Mouse (Mus musculus) MEL (cell line): Measurements from ENCODE around the gene Tmem274. TPM values are rescaled to one million over a fixed set of nuclear protein-coding genes. Genes with fewer than 3 reads are reported as not detected.
A peak's percentile ranks its signal among the peaks of the same experiment; 100 is the strongest.

Experiments used
- DNase-seq: peaks from one replicate; pipeline ENCODE4 v3.0.0; 2011; ENCODE audit warnings: low read depth, low spot score
- H3K27ac ChIP-seq: 2 replicates; pipeline ENCODE4 v1.5.1; 2012; ENCODE audit warnings: low read depth, mild to moderate bottlenecking, control low read depth, low read length, moderate library complexity; ENCODE audit not compliant: control insufficient read depth
- H3K27me3 ChIP-seq, 2 experiments: fragments of 150-350 bp in 1 of 2; sonication (generic) in 1 of 2; 2 replicates each; pipeline ENCODE4 v1.6.1; 2012; ENCODE audit warnings: low read length in 2 of 2, mild to moderate bottlenecking in 2 of 2, improper control_type of control experiment in 1 of 2, moderate library complexity in 1 of 2; ENCODE audit not compliant: insufficient read depth in 2 of 2, control insufficient read depth in 1 of 2
- H3K36me3 ChIP-seq, 2 experiments: 2 replicates each; pipeline ENCODE4 v1.6.1; 2012 to 2014; ENCODE audit warnings: low read length in 2 of 2, improper control_type of control experiment in 1 of 2, inconsistent platforms in 1 of 2, mild to moderate bottlenecking in 1 of 2; ENCODE audit not compliant: insufficient read depth in 2 of 2, control insufficient read depth in 1 of 2
- H3K4me1 ChIP-seq, 2 experiments: fragments of 150-350 bp in 1 of 2; sonication (generic) in 1 of 2; 2 replicates each; pipeline ENCODE4 v1.6.1; 2012; ENCODE audit warnings: low read length in 2 of 2, improper control_type of control experiment in 1 of 2, mild to moderate bottlenecking in 1 of 2; ENCODE audit not compliant: insufficient read depth in 2 of 2, control insufficient read depth in 1 of 2
- H3K4me3 ChIP-seq, 2 experiments: fragments of 150-350 bp in 1 of 2; sonication (generic) in 1 of 2; 2 replicates each; pipeline ENCODE4 v1.5.1; 2012; ENCODE audit warnings: low read depth in 2 of 2, low read length in 2 of 2, mild to moderate bottlenecking in 2 of 2, moderate library complexity in 2 of 2, control low read depth in 1 of 2, improper control_type of control experiment in 1 of 2; ENCODE audit not compliant: control insufficient read depth in 1 of 2, insufficient read depth in 1 of 2
- H3K79me2 ChIP-seq: 2 replicates; pipeline ENCODE4 v1.6.1; 2012; ENCODE audit warnings: mild to moderate bottlenecking, low read length, moderate library complexity; ENCODE audit not compliant: control insufficient read depth, poor library complexity, insufficient read depth
- H3K9ac ChIP-seq: 2 replicates; pipeline ENCODE4 v1.6.1; 2012; ENCODE audit warnings: low read depth, mild to moderate bottlenecking, control low read depth, low read length, moderate library complexity; ENCODE audit not compliant: control insufficient read depth, poor library complexity, severe bottlenecking
- H3K9me3 ChIP-seq: fragments of 150-350 bp; sonication (generic); replicated peaks from 2 replicates; pipeline ENCODE4 v1.6.1; 2012; ENCODE audit warnings: mild to moderate bottlenecking, low read length, improper control_type of control experiment, moderate library complexity; ENCODE audit not compliant: insufficient read depth
- CHD1 ChIP-seq: IDR thresholded peaks from 2 replicates; pipeline ENCODE4 v1.6.1; 2012; ENCODE audit warnings: low read depth, mild to moderate bottlenecking, inconsistent platforms, low read length, improper control_type of control experiment
- CHD2 ChIP-seq: IDR thresholded peaks from 2 replicates; pipeline ENCODE4 v1.6.1; 2011; ENCODE audit warnings: low read length, improper control_type of control experiment
- CTCF ChIP-seq, 3 experiments: IDR thresholded peaks in 2 of 3; conservative IDR thresholded peaks in 1 of 3; 2 replicates each; pipeline ENCODE4 v1.5.1; 2011 to 2012; ENCODE audit warnings: low read length in 3 of 3, low read depth in 2 of 3, mild to moderate bottlenecking in 2 of 3, improper control_type of control experiment in 1 of 3, inconsistent platforms in 1 of 3, mixed read lengths in 1 of 3, moderate library complexity in 1 of 3; ENCODE audit not compliant: control insufficient read depth in 1 of 3, insufficient read depth in 1 of 3, poor library complexity in 1 of 3, severe bottlenecking in 1 of 3
- E2F4 ChIP-seq: IDR thresholded peaks from 2 replicates; pipeline ENCODE4 v1.6.1; 2011; ENCODE audit warnings: low read depth, low read length, improper control_type of control experiment, borderline replicate concordance
- ELF1 ChIP-seq: IDR thresholded peaks from 2 replicates; pipeline ENCODE4 v1.6.1; 2014; ENCODE audit warnings: low read depth, mild to moderate bottlenecking, inconsistent platforms, low read length, improper control_type of control experiment, moderate library complexity
- EP300 ChIP-seq, 2 experiments: IDR thresholded peaks; 2 replicates each; pipeline ENCODE4 v1.6.1; 2011; ENCODE audit warnings: improper control_type of control experiment in 2 of 2, low read length in 2 of 2, low read depth in 1 of 2, mild to moderate bottlenecking in 1 of 2
- ETS1 ChIP-seq: IDR thresholded peaks from 2 replicates; pipeline ENCODE4 v1.6.1; 2012; ENCODE audit warnings: low read depth, mild to moderate bottlenecking, inconsistent platforms, low read length, improper control_type of control experiment, moderate library complexity
- GABPA ChIP-seq: IDR thresholded peaks from 2 replicates; pipeline ENCODE4 v1.6.1; 2012; ENCODE audit warnings: low read depth, mild to moderate bottlenecking, inconsistent platforms, low read length, improper control_type of control experiment, moderate library complexity
- GATA1 ChIP-seq: IDR thresholded peaks from 2 replicates; pipeline ENCODE4 v1.6.1; 2011; ENCODE audit warnings: low read depth, low read length, improper control_type of control experiment
- HCFC1 ChIP-seq: IDR thresholded peaks from 2 replicates; pipeline ENCODE4 v1.6.1; 2012; ENCODE audit warnings: low read depth, mild to moderate bottlenecking, inconsistent platforms, low read length, improper control_type of control experiment, moderate library complexity
- JUND ChIP-seq: IDR thresholded peaks from 2 replicates; pipeline ENCODE4 v1.6.1; 2011; ENCODE audit warnings: low read depth, mild to moderate bottlenecking, improper control_type of control experiment, low read length
- KAT2A ChIP-seq: conservative IDR thresholded peaks from 2 replicates; pipeline ENCODE4 v1.6.1; 2012; ENCODE audit warnings: low read depth, low read length, improper control_type of control experiment, inconsistent platforms
- MAFK ChIP-seq: IDR thresholded peaks from 2 replicates; pipeline ENCODE4 v1.6.1; 2011; ENCODE audit warnings: low read depth, mild to moderate bottlenecking, low read length, improper control_type of control experiment, borderline replicate concordance
- MAX ChIP-seq: IDR thresholded peaks from 2 replicates; pipeline ENCODE4 v1.6.1; 2011; ENCODE audit warnings: low read length, improper control_type of control experiment
- MAZ ChIP-seq: IDR thresholded peaks from 2 replicates; pipeline ENCODE4 v1.6.1; 2012; ENCODE audit warnings: low read depth, mild to moderate bottlenecking, inconsistent platforms, low read length, improper control_type of control experiment
- MEF2A ChIP-seq: IDR thresholded peaks from 2 replicates; pipeline ENCODE4 v1.6.1; 2014; ENCODE audit warnings: low read depth, mild to moderate bottlenecking, inconsistent platforms, low read length, improper control_type of control experiment; ENCODE audit not compliant: poor library complexity, insufficient replicate concordance, severe bottlenecking; ENCODE audit errors: extremely low read depth
- MXI1 ChIP-seq: IDR thresholded peaks from 2 replicates; pipeline ENCODE4 v1.6.1; 2011; ENCODE audit warnings: mild to moderate bottlenecking, low read depth, low read length, improper control_type of control experiment
- MYB ChIP-seq: IDR thresholded peaks from 2 replicates; pipeline ENCODE4 v1.6.1; 2011; ENCODE audit warnings: mild to moderate bottlenecking, low read depth, low read length, improper control_type of control experiment
- MYC ChIP-seq: IDR thresholded peaks from 2 replicates; pipeline ENCODE4 v1.6.1; 2011; ENCODE audit warnings: low read depth, mild to moderate bottlenecking, low read length, improper control_type of control experiment, moderate library complexity
- NELFE ChIP-seq: IDR thresholded peaks from 2 replicates; pipeline ENCODE4 v1.6.1; 2011; ENCODE audit warnings: low read depth, low read length, improper control_type of control experiment
- NRF1 ChIP-seq: IDR thresholded peaks from 2 replicates; pipeline ENCODE4 v1.6.1; 2014; ENCODE audit warnings: low read depth, mild to moderate bottlenecking, inconsistent platforms, low read length, improper control_type of control experiment, moderate library complexity; ENCODE audit not compliant: poor library complexity, insufficient read depth, severe bottlenecking
- POLR2A ChIP-seq, 2 experiments: IDR thresholded peaks; 2 replicates each; pipeline ENCODE4 v1.6.1; 2011 to 2012; ENCODE audit warnings: low read length in 2 of 2, mild to moderate bottlenecking in 2 of 2, control low read depth in 1 of 2, improper control_type of control experiment in 1 of 2, low read depth in 1 of 2, moderate library complexity in 1 of 2; ENCODE audit not compliant: control insufficient read depth in 1 of 2, insufficient read depth in 1 of 2, poor library complexity in 1 of 2
- RAD21 ChIP-seq: IDR thresholded peaks from 2 replicates; pipeline ENCODE4 v1.6.1; 2011; ENCODE audit warnings: mild to moderate bottlenecking, low read depth, low read length, improper control_type of control experiment
- RCOR1 ChIP-seq: IDR thresholded peaks from 2 replicates; pipeline ENCODE4 v1.6.1; 2012; ENCODE audit warnings: low read depth, mild to moderate bottlenecking, inconsistent platforms, low read length, improper control_type of control experiment
- SIN3A ChIP-seq: IDR thresholded peaks from 2 replicates; pipeline ENCODE4 v1.6.1; 2012; ENCODE audit warnings: low read length, improper control_type of control experiment, inconsistent platforms
- SMC3 ChIP-seq: IDR thresholded peaks from 2 replicates; pipeline ENCODE4 v1.6.1; 2011; ENCODE audit warnings: low read depth, low read length, improper control_type of control experiment
- TAL1 ChIP-seq: IDR thresholded peaks from 2 replicates; pipeline ENCODE4 v1.6.1; 2012; ENCODE audit warnings: mild to moderate bottlenecking, inconsistent platforms, low read length, moderate library complexity, mixed read lengths
- TBP ChIP-seq: IDR thresholded peaks from 2 replicates; pipeline ENCODE4 v1.8.0; 2011; ENCODE audit warnings: low read depth, low read length, improper control_type of control experiment
- TCF12 ChIP-seq: IDR thresholded peaks from 2 replicates; pipeline ENCODE4 v1.6.1; 2014; ENCODE audit warnings: low read depth, mild to moderate bottlenecking, inconsistent platforms, low read length, improper control_type of control experiment, moderate library complexity
- ZC3H11A ChIP-seq: IDR thresholded peaks from 2 replicates; pipeline ENCODE4 v1.6.1; 2012; ENCODE audit warnings: low read depth, mild to moderate bottlenecking, inconsistent platforms, low read length, improper control_type of control experiment
- ZKSCAN1 ChIP-seq: IDR thresholded peaks from 2 replicates; pipeline ENCODE4 v1.6.1; 2012; ENCODE audit warnings: low read depth, mild to moderate bottlenecking, inconsistent platforms, low read length, improper control_type of control experiment, moderate library complexity
- ZMIZ1 ChIP-seq: IDR thresholded peaks from 2 replicates; pipeline ENCODE4 v1.6.1; 2012; ENCODE audit warnings: low read depth, mild to moderate bottlenecking, inconsistent platforms, low read length, improper control_type of control experiment, moderate library complexity
- ZNF384 ChIP-seq: IDR thresholded peaks from 2 replicates; pipeline ENCODE4 v1.6.1; 2012; ENCODE audit warnings: low read depth, mild to moderate bottlenecking, inconsistent platforms, low read length, improper control_type of control experiment
- polyA plus RNA-seq, 2 experiments: library from polyadenylated mRNA; stranded (reverse) in 1 of 2; unstranded in 1 of 2; fragments of >175 nt in 1 of 2; fragments of >200 nt in 1 of 2; gene quantifications; 2 replicates each; pipeline versions ENCODE4 v1.2.1 to v1.2.4; 2012; ENCODE audit warnings: low replicate concordance in 2 of 2, low read depth in 1 of 2; ENCODE audit not compliant: insufficient read length in 2 of 2, insufficient read depth in 1 of 2, missing spikeins in 1 of 2
- total RNA-seq: library from RNA; depleted of rRNA; stranded (reverse); fragments of 300-350 nt; gene quantifications from 2 replicates; pipeline ENCODE4 v1.2.3, GENCODE M21; 2012

Gene Tmem274
- total and polyA plus RNA-seq, 3 experiments: not detected

GRCm38 (mm10) chr4:149444465-149444864 is 32.7 kb upstream of the Tmem274 start (continued):
- peak; percentile 33 to 47; a peak in 2 of 4 replicates for TF ChIP-seq EP300 (IDR thresholded peaks at IDR 0.05; ENCODE audit: low read depth in 1 of 2, low read length in 2 of 2)
- peak; percentile 51; the same call in 1 of the 2 replicates for TF ChIP-seq ETS1
- no peak for TF ChIP-seq GABPA

GRCm38 (mm10) chr4:149444964-149445701 is 32.0 kb upstream of the Tmem274 start:
- Histone ChIP-seq H3K4me3 (peak overlapping the region; percentile 52 to 67), H3K27me3 (no peaks in the 10 kb centered on the region), H3K9ac (peak overlapping the region; percentile 64), H3K9me3 (no peaks in the 10 kb centered on the region), H3K27ac (peak overlapping the region; percentile 68), H3K36me3 (peaks cover 0 to 22% of the 10 kb centered on the region in 2 experiments; a peak in 2 of 4 replicates), H3K79me2 (no peaks in the 10 kb centered on the region; the same call in 1 of the 2 replicates), H3K4me1 (peaks cover 10 to 18% of the 10 kb centered on the region in 2 experiments)
- DNase-seq: peak; percentile 93
- TF ChIP-seq JUND (no peak), ZKSCAN1 (no peak), MXI1 (peak; percentile 97), POLR2A (IDR thresholded peaks at IDR 0.05; ENCODE audit: control insufficient read depth in 1 of 2, insufficient read depth in 1 of 2, low read depth in 1 of 2, low read length in 2 of 2, poor library complexity in 1 of 2) (peak; percentile 72 to 77), CHD2 (no peak), GATA1 (no peak), NRF1 (0 out of 2 replicates have a peak, but pooled peaks have one; percentile 6), ZNF384 (no peak), CTCF (IDR thresholded peaks at IDR 0.05 in 2 of 3, conservative IDR thresholded peaks at IDR 0.05 in 1 of 3; ENCODE audit: control insufficient read depth in 1 of 3, insufficient read depth in 1 of 3, low read depth in 2 of 3, low read length in 3 of 3, poor library complexity in 1 of 3, severe bottlenecking in 1 of 3) (peak; percentile 41 to 68 (median 66)), ELF1 (peak; percentile 75), ZC3H11A (peak; percentile 33; the same call in 1 of the 2 replicates), ETS1 (peak; percentile 84), MYC (peak; percentile 96), MYB (no peak), SIN3A (peak; percentile 93), RAD21 (peak; percentile 29), TBP (peak; percentile 60; the same call in 1 of the 2 replicates), RCOR1 (peak; percentile 26; the same call in 1 of the 2 replicates), NELFE (peak; percentile 75), ZMIZ1 (no peak), MAFK (no peak), HCFC1 (peak; percentile 69), MAZ (peak; percentile 74; the same call in 1 of the 2 replicates), KAT2A (no peak; the same call in 1 of the 2 replicates), GABPA (no peak), SMC3 (peak; percentile 64), MEF2A (no peak), E2F4 (peak; percentile 86; the same call in 1 of the 2 replicates), TAL1 (no peak), MAX (peak; percentile 97), TCF12 (no peak), EP300 (IDR thresholded peaks at IDR 0.05; ENCODE audit: low read depth in 1 of 2, low read length in 2 of 2) (peak in 1 of 2 experiments; percentile 3; a peak in 2 of 4 replicates), CHD1 (0 out of 2 replicates have a peak, but pooled peaks have one; percentile 44)
